Mouse (Mus musculus) E14TG2a.4 (cell line): Measurements from ENCODE around the gene Ttc7b.

ENCODE experiments used
- CTCF ChIP-seq: conservative IDR thresholded peaks from 2 replicates; pipeline ENCODE4 v1.5.1; 2014; ENCODE audit warnings: low read length
- NANOG ChIP-seq: IDR thresholded peaks from 2 replicates; pipeline ENCODE4 v1.6.1; 2014; ENCODE audit warnings: borderline replicate concordance, low read length, mixed read lengths
- POU5F1 ChIP-seq: IDR thresholded peaks from 2 replicates; pipeline ENCODE4 v1.6.1; 2014; ENCODE audit warnings: low read length, borderline replicate concordance

DNA sequence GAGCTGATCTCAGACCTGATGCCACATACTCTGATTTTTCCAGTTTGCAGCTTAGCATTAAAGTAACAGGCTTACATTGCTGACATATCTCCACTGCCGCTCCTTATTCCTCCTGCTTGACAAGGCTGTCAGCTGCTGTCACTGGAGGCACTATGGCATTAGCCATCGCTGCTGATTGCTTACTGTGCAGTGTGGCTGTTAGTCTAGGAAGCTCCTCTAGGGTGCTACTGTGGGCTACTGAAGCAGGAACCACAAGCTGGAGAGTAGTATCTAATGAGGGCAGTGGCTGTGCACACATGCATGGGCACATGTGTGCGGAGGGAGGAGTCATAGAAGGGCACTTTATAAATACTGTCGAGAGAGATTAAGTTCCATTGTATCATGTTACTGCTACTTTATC lies 148.6 kb downstream of the Ttc7b start:
- TF ChIP-seq CTCF, result no peak
- TF ChIP-seq NANOG, result no peak
- TF ChIP-seq POU5F1, result no peak
